Mouse (Mus musculus): Measurements from ENCODE around the gene Mtus2. TPM values are rescaled to one million over a fixed set of nuclear protein-coding genes. Genes with fewer than 3 reads are reported as not detected.
A peak's percentile ranks its signal among the peaks of the same experiment; 100 is the strongest.

Mtus2 gene
- polyA plus RNA-seq, 1 experiment from 2014 or later: 4.1 TPM

DNA sequence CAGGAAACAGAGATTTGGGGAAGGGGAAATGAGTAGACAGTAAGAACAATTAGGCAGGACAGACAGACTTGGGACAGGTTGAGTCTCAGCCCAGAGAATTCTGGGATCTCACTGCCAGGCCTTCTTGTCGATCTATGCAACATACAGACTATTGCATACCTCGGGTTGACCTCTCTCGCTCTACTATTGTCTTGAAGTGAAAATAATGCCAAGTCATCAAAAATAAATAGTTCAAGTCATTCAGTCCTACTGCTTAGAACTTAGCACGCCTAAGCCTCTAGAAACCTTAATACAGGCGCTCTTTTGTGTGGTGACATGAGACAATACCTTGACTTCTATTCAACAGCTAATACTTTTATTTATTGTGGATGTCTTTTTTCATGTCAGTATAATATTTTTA lies 265.8 kb downstream of the Mtus2 start:
- Histone ChIP-seq H3K4me2 (ENCODE audit: low read length) (no peak overlapping the region), H3K4me3 (replicated peaks; ENCODE audit: low read depth, low read length) (no peak overlapping the region), H3K27ac (no peak overlapping the region), H3K9me3 (replicated peaks; ENCODE audit: low read length) (no peaks in the 10 kb centered on the region), H3K9ac (ENCODE audit: low read depth, low read length) (no peak overlapping the region), H3K36me3 (ENCODE audit: insufficient read depth, low read length) (no peaks in the 10 kb centered on the region), H3K27me3 (ENCODE audit: insufficient read depth, low read length) (no peaks in the 10 kb centered on the region), H3K4me1 (replicated peaks; ENCODE audit: insufficient read depth, low read length) (no peaks in the 10 kb centered on the region)
- DNase-seq (ENCODE audit: low spot score) (no peak), ATAC-seq (replicated peaks; ENCODE audit: low FRiP score, low read depth) (no peak)
- no peak for TF ChIP-seq CTCF (IDR thresholded peaks at IDR 0.05; ENCODE audit: low read depth)
- WGBS: 90% methylated on average over 5 of the region's 5 CpGs

DNA sequence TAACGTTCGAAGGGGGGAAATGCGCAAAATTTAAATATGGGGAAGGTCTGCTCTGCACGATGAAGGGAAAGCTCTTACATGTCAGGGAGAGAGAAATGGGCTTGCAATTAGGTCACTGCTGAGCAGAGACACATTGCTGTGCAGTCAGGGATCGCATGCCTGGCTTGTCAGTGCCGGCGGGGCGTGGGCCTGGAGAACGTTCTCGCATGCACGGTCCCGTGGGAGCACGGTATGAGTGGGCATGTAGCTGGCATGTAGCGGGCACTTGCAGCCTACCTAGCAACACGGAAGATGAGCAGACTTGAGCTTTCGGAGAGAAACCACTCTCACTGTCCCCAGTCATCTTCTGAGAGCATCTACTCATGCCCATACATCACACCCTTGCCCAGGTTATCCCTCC lies 266.9 kb downstream of the Mtus2 start:
- Histone ChIP-seq H3K27ac (no peak overlapping the region), H3K9ac (ENCODE audit: low read depth, low read length) (no peak overlapping the region), H3K4me1 (replicated peaks; ENCODE audit: insufficient read depth, low read length) (no peaks in the 10 kb centered on the region), H3K27me3 (ENCODE audit: insufficient read depth, low read length) (no peaks in the 10 kb centered on the region), H3K36me3 (ENCODE audit: insufficient read depth, low read length) (no peaks in the 10 kb centered on the region), H3K4me2 (ENCODE audit: low read length) (no peak overlapping the region), H3K9me3 (replicated peaks; ENCODE audit: low read length) (no peaks in the 10 kb centered on the region), H3K4me3 (replicated peaks; ENCODE audit: low read depth, low read length) (no peak overlapping the region)
- no peak for ATAC-seq (replicated peaks; ENCODE audit: low FRiP score, low read depth)
- whole genome bisulfite sequencing: 87% methylated on average over 16 of the region's 16 CpGs
- DNase-seq (ENCODE audit: low spot score): no peak
- TF ChIP-seq CTCF (IDR thresholded peaks at IDR 0.05; ENCODE audit: low read depth): no peak

DNA sequence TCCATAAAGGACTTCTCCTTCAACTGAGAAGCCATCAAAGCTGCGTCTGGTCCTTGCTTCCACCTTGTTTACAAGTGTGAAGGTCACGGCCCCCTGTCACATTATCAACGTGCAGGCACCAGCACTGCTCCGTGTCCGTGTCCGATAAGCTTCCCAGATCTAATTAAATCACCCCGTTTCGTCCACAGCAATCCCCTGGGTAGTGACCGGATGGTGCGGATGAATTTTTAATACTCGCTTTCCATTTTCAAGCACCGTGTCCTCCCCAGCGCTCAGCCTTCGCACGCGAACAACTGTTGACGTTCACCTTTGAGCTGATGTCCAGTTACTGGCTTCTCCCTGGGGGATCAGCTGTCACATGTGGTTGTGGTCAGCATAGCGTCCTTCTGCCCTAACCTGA lies 276.6 kb downstream of the Mtus2 start:
- H3K27ac ChIP-seq: no peak overlapping the region
- peak overlapping the region; percentile 18; the same call in 1 of the 2 replicates for H3K4me2 ChIP-seq (ENCODE audit: low read length)
- H3K4me3 ChIP-seq (replicated peaks; ENCODE audit: low read depth, low read length): no peak overlapping the region
- no peaks in the 10 kb centered on the region for H3K27me3 ChIP-seq (ENCODE audit: insufficient read depth, low read length)
- TF ChIP-seq CTCF (IDR thresholded peaks at IDR 0.05; ENCODE audit: low read depth): no peak
- WGBS: 46% methylated on average over 18 of the region's 18 CpGs
- ATAC-seq (replicated peaks; ENCODE audit: low FRiP score, low read depth) (no peak), DNase-seq (ENCODE audit: low spot score) (no peak)
- no peak overlapping the region for H3K9ac ChIP-seq (ENCODE audit: low read depth, low read length)
- no peaks in the 10 kb centered on the region for H3K36me3 ChIP-seq (ENCODE audit: insufficient read depth, low read length)
- no peaks in the 10 kb centered on the region for H3K9me3 ChIP-seq (replicated peaks; ENCODE audit: low read length)
- H3K4me1 ChIP-seq (replicated peaks; ENCODE audit: insufficient read depth, low read length): no peaks in the 10 kb centered on the region

DNA sequence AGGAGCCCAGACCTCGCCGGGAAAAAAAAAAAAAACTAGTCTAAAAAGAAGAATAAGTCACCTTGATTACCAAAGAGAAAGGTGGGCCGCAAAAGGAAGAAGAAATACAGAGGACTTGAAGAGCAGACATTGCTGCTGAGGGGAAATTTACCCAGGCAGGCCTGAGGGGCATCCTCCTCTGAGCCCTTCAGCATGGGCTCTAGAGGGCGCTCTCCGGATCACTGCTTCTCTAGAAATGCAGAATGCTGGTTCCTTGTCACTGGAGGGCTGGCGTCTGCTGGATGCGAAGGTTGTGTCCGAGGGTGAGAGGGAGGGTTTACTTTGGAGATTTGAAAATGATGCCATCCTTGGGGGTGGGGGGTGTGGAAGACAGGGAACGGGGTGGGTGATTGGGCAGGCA lies 279.5 kb downstream of the Mtus2 start:
- ATAC-seq (replicated peaks; ENCODE audit: low FRiP score, low read depth): no peak
- peak; percentile 37 for DNase-seq (ENCODE audit: low spot score)
- H3K27ac ChIP-seq: no peak overlapping the region

DNA sequence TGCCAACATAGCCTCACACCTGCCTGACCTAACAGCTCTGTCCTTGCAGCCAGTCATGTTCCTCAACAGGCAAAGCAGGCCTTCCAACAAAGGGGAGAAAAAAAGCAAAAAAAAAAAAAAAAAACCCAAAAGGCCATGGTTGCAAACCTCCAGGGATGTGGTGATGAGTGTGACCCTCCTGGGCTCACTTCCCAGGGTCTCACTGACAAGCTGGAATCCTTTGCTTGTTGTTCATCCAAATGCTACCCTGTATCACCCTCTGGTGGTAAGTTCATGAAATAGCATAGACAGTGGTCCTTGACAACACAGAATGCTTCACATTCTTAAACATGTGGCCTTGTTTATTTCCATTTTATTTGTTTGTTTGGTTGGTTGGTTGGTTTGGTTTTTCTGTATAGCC lies 281.9 kb downstream of the Mtus2 start:
- ATAC-seq (replicated peaks; ENCODE audit: low FRiP score, low read depth) (peak; percentile 38; the same call in 1 of the 2 replicates), DNase-seq (ENCODE audit: low spot score) (peak; percentile 83)
- Histone ChIP-seq H3K27ac (no peak overlapping the region), H3K36me3 (ENCODE audit: insufficient read depth, low read length) (no peaks in the 10 kb centered on the region), H3K9me3 (replicated peaks; ENCODE audit: low read length) (no peaks in the 10 kb centered on the region), H3K4me2 (ENCODE audit: low read length) (no peak overlapping the region), H3K9ac (ENCODE audit: low read depth, low read length) (no peak overlapping the region), H3K27me3 (ENCODE audit: insufficient read depth, low read length) (no peaks in the 10 kb centered on the region), H3K4me1 (replicated peaks; ENCODE audit: insufficient read depth, low read length) (no peaks in the 10 kb centered on the region), H3K4me3 (replicated peaks; ENCODE audit: low read depth, low read length) (no peak overlapping the region)
- peak; percentile 90 for TF ChIP-seq CTCF (IDR thresholded peaks at IDR 0.05; ENCODE audit: low read depth)

More for the DNA sequence above, 279.5 kb downstream of the Mtus2 start:
- no peaks in the 10 kb centered on the region for H3K4me1 ChIP-seq (replicated peaks; ENCODE audit: insufficient read depth, low read length)
- no peak overlapping the region for H3K4me2 ChIP-seq (ENCODE audit: low read length)
- H3K36me3 ChIP-seq (ENCODE audit: insufficient read depth, low read length): no peaks in the 10 kb centered on the region
- TF ChIP-seq CTCF (IDR thresholded peaks at IDR 0.05; ENCODE audit: low read depth): peak; percentile 48; the same call in 1 of the 2 replicates
- H3K9me3 ChIP-seq (replicated peaks; ENCODE audit: low read length): no peaks in the 10 kb centered on the region
- no peak overlapping the region for H3K4me3 ChIP-seq (replicated peaks; ENCODE audit: low read depth, low read length)
- H3K27me3 ChIP-seq (ENCODE audit: insufficient read depth, low read length): no peaks in the 10 kb centered on the region
- H3K9ac ChIP-seq (ENCODE audit: low read depth, low read length): no peak overlapping the region
- WGBS: 44% methylated on average over 9 of the region's 9 CpGs

DNA sequence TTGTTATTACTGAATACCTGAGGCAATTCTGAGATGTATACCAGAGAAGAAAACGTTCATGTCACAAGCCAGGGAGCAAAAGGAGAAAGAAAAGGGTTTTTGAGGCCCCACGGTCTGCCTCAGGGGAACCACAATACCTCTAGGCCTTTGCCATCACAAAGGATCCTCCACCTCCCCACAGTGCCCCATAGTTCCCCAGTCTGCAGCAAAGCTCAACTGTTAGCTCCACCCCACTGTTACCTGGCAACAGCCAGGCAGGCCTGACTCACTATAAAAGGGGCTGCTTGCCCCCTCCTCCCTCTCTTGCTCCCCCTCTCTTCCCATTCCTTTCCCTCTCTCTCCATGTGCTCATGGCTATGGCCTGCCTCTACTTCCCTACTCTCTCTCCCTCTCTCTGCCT lies 282.6 kb downstream of the Mtus2 start:
- Histone ChIP-seq H3K27me3 (ENCODE audit: insufficient read depth, low read length) (no peaks in the 10 kb centered on the region), H3K9ac (ENCODE audit: low read depth, low read length) (no peak overlapping the region), H3K4me2 (ENCODE audit: low read length) (no peak overlapping the region), H3K27ac (no peak overlapping the region), H3K4me3 (replicated peaks; ENCODE audit: low read depth, low read length) (no peak overlapping the region), H3K9me3 (replicated peaks; ENCODE audit: low read length) (no peaks in the 10 kb centered on the region), H3K4me1 (replicated peaks; ENCODE audit: insufficient read depth, low read length) (no peaks in the 10 kb centered on the region), H3K36me3 (ENCODE audit: insufficient read depth, low read length) (no peaks in the 10 kb centered on the region)
- ATAC-seq (replicated peaks; ENCODE audit: low FRiP score, low read depth): no peak
- no peak for TF ChIP-seq CTCF (IDR thresholded peaks at IDR 0.05; ENCODE audit: low read depth)
- no peak for DNase-seq (ENCODE audit: low spot score)
- WGBS: 47% methylated on average over 2 of the region's 2 CpGs

DNA sequence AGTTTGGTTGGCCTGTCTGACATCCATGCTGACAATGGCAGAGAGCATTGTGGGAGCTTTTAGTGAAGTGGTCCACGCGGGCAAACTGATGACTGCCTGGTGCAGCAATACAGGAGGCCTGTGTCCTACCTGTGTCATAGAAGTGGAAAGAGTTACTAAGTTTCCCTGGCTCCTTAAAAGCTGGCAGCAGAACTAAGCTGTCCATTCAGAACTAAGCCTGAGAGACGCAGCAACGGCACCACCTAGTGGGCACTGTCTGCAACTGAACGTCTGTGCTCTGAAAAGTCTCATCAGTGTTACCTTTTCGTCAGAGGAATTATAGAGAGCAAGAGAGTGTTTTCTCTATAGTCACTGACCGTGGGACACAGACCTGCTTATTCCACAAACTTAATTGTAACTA lies 284.8 kb downstream of the Mtus2 start:
- Histone ChIP-seq H3K27ac (no peak overlapping the region), H3K9me3 (replicated peaks; ENCODE audit: low read length) (no peaks in the 10 kb centered on the region), H3K4me2 (ENCODE audit: low read length) (no peak overlapping the region), H3K27me3 (ENCODE audit: insufficient read depth, low read length) (no peaks in the 10 kb centered on the region), H3K9ac (ENCODE audit: low read depth, low read length) (no peak overlapping the region), H3K4me1 (replicated peaks; ENCODE audit: insufficient read depth, low read length) (no peaks in the 10 kb centered on the region), H3K4me3 (replicated peaks; ENCODE audit: low read depth, low read length) (no peak overlapping the region), H3K36me3 (ENCODE audit: insufficient read depth, low read length) (no peaks in the 10 kb centered on the region)
- ATAC-seq (replicated peaks; ENCODE audit: low FRiP score, low read depth) (no peak), DNase-seq (ENCODE audit: low spot score) (peak; percentile 86)
- peak; percentile 94 for TF ChIP-seq CTCF (IDR thresholded peaks at IDR 0.05; ENCODE audit: low read depth)
- 9% methylated on average over 7 of the region's 7 CpGs for WGBS

Measured in kidney, postnatal 0 days (tissue).